17 mouse cellular contexts compared by ENCODE assay signal in the genomic region with DNA sequence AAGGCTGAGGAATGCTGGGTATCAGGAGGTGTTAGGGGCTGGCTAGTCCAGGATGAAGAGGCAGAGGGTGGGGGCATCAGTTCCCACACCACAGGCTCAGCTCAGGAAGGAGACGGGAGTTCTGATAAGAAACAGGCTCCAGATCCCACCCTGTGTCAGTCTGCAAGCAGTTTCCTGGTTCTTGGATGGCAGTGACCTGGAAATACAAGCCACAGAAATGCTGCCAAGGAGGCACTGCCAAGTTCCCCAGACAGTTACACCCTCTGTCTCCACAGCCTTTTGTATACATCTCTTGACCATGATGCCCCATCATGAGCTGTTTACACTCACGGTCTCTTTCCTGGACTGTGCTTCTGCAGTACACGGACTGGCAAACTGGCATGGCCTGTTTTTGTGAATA.
DNase-seq lines count a peak whose midpoint lies in the region; ATAC-seq lines count a peak whose summit lies in the region.
"Had no signal": no experiment of that assay in that cellular context is flagged by ENCODE, and none has a peak within 500 bp of the region (broad histone marks: within the 10 kb centered on the region; RNA-seq: fewer than 3 reads in every experiment).

No protein-coding gene starts in this region.

- H3K27ac ChIP-seq in hindbrain, embryonic 16.5 days (ENCODE audit: low read depth, low read length), result no peak overlapping the region
- no peak overlapping the region for H3K27ac ChIP-seq in hindbrain, embryonic 11.5 days (ENCODE audit: low read depth, low read length)
- H3K27ac ChIP-seq in lung, embryonic 15.5 days, result no peak overlapping the region
- peak overlapping the region; percentile 7; the same call in 1 of the 2 replicates for H3K27ac ChIP-seq in stomach, embryonic 14.5 days (ENCODE audit: low read length)
- H3K27ac ChIP-seq: forebrain, embryonic 13.5 days; heart, adult 2 months; kidney, postnatal 0 days had no signal

- no peaks in the 10 kb centered on the region for H3K9me3 ChIP-seq in hindbrain, embryonic 16.5 days (ENCODE audit: control insufficient read depth, low read length)
- no peaks in the 10 kb centered on the region for H3K9me3 ChIP-seq in hindbrain, embryonic 11.5 days (ENCODE audit: control insufficient read depth, low read length)
- H3K9me3 ChIP-seq in lung, embryonic 15.5 days, result no peaks in the 10 kb centered on the region
- no peaks in the 10 kb centered on the region for H3K9me3 ChIP-seq in stomach, embryonic 14.5 days (ENCODE audit: control insufficient read depth, low read depth, low read length)
- H3K9me3 ChIP-seq: forebrain, embryonic 13.5 days had no signal

- no peaks in the 10 kb centered on the region for H3K4me1 ChIP-seq in hindbrain, embryonic 16.5 days (ENCODE audit: control insufficient read depth, insufficient read depth, low read depth, low read length)
- H3K4me1 ChIP-seq in hindbrain, embryonic 11.5 days (replicated peaks; ENCODE audit: control insufficient read depth, insufficient read depth, low read length), result peaks cover 3% of the 10 kb centered on the region; the same call in 1 of the 2 replicates
- H3K4me1 ChIP-seq in lung, embryonic 15.5 days, result peaks cover 21% of the 10 kb centered on the region
- peaks cover 16% of the 10 kb centered on the region for H3K4me1 ChIP-seq in stomach, embryonic 14.5 days (ENCODE audit: control insufficient read depth, insufficient read depth, low read length)

- no peak for DNase-seq in hindbrain, embryonic 11.5 days (ENCODE audit: low spot score)
- DNase-seq in Muller cell, postnatal 12 days (ENCODE audit: inconsistent ontology term), result peak; percentile 62
- no peak for DNase-seq in right cerebral cortex, adult 2 months (ENCODE audit: low spot score in 2 of 2)
- no peak for DNase-seq in urinary bladder, postnatal 4 days (ENCODE audit: low spot score in 2 of 2)
- DNase-seq: adrenal gland, postnatal 36 days; cerebellum, adult 9-11 months; embryo, embryonic 11 days; heart, adult 2 months; heart, postnatal 14 days; thymus, postnatal 25 days had no signal

- 0 out of 2 replicates have a peak, but pooled peaks have one; percentile 34 for ATAC-seq in hindbrain, embryonic 16.5 days
- ATAC-seq in hindbrain, embryonic 11.5 days (ENCODE audit: low FRiP score), result no peak
- ATAC-seq in lung, embryonic 15.5 days (ENCODE audit: borderline replicate concordance, extremely low read depth, low FRiP score, low TSS enrichment), result peak; percentile 27; the same call in 1 of the 2 replicates
- no peak for ATAC-seq in stomach, embryonic 14.5 days (ENCODE audit: insufficient number of reproducible peaks, insufficient read depth, low FRiP score, low read depth)
- ATAC-seq: forebrain, embryonic 13.5 days had no signal

- H3K9ac ChIP-seq in hindbrain, embryonic 16.5 days (ENCODE audit: low read depth, low read length), result no peak overlapping the region
- no peak overlapping the region for H3K9ac ChIP-seq in hindbrain, embryonic 11.5 days (ENCODE audit: low read depth, low read length)
- no peak overlapping the region for H3K9ac ChIP-seq in lung, embryonic 15.5 days
- no peak overlapping the region for H3K9ac ChIP-seq in stomach, embryonic 14.5 days (replicated peaks; ENCODE audit: low read depth, low read length)
- H3K9ac ChIP-seq: forebrain, embryonic 13.5 days had no signal

- WGBS in hindbrain, embryonic 16.5 days, result 59% methylated on average over 3 of the region's 3 CpGs
- 63% methylated on average over 3 of the region's 3 CpGs for WGBS in hindbrain, embryonic 11.5 days
- WGBS in lung, embryonic 15.5 days, result 19% methylated on average over 3 of the region's 3 CpGs
- WGBS in stomach, embryonic 14.5 days, result 47% methylated on average over 3 of the region's 3 CpGs

- no peaks in the 10 kb centered on the region for H3K36me3 ChIP-seq in hindbrain, embryonic 16.5 days (ENCODE audit: control insufficient read depth, insufficient read depth, low read length)
- no peaks in the 10 kb centered on the region for H3K36me3 ChIP-seq in hindbrain, embryonic 11.5 days (ENCODE audit: control insufficient read depth, insufficient read depth, low read length)
- no peaks in the 10 kb centered on the region for H3K36me3 ChIP-seq in lung, embryonic 15.5 days
- no peaks in the 10 kb centered on the region for H3K36me3 ChIP-seq in stomach, embryonic 14.5 days (ENCODE audit: control insufficient read depth, insufficient read depth, low read length)

- peaks cover 11% of the 10 kb centered on the region for H3K27me3 ChIP-seq in hindbrain, embryonic 16.5 days (replicated peaks; ENCODE audit: control insufficient read depth, insufficient read depth, low read length)
- no peaks in the 10 kb centered on the region; the same call in 1 of the 2 replicates for H3K27me3 ChIP-seq in hindbrain, embryonic 11.5 days (ENCODE audit: control insufficient read depth, insufficient read depth, low read length)
- H3K27me3 ChIP-seq in lung, embryonic 15.5 days, result no peaks in the 10 kb centered on the region
- H3K27me3 ChIP-seq in stomach, embryonic 14.5 days (ENCODE audit: control insufficient read depth, insufficient read depth, low read length), result no peaks in the 10 kb centered on the region

- H3K4me3 ChIP-seq in hindbrain, embryonic 16.5 days (ENCODE audit: low read length), result no peak overlapping the region
- no peak overlapping the region for H3K4me3 ChIP-seq in hindbrain, embryonic 11.5 days (ENCODE audit: low read depth, low read length)
- H3K4me3 ChIP-seq in lung, embryonic 15.5 days, result no peak overlapping the region
- H3K4me3 ChIP-seq in stomach, embryonic 14.5 days (ENCODE audit: low read depth, low read length), result no peak overlapping the region
- H3K4me3 ChIP-seq: forebrain, embryonic 13.5 days; heart, adult 2 months; myocyte had no signal

- H3K4me2 ChIP-seq in hindbrain, embryonic 16.5 days (ENCODE audit: low read length), result no peak overlapping the region
- no peak overlapping the region for H3K4me2 ChIP-seq in hindbrain, embryonic 11.5 days (replicated peaks; ENCODE audit: low read depth, low read length)
- no peak overlapping the region for H3K4me2 ChIP-seq in lung, embryonic 15.5 days
- no peak overlapping the region for H3K4me2 ChIP-seq in stomach, embryonic 14.5 days (replicated peaks; ENCODE audit: low read depth, low read length)
- H3K4me2 ChIP-seq: forebrain, embryonic 13.5 days; midbrain, embryonic 11.5 days had no signal

Comparison
In these comparisons a context has a peak if more than half of its experiments do, and no peak if none do; other contexts are left out.
1. ATAC-seq: peak in hindbrain, embryonic 16.5 days (single experiment) and lung, embryonic 15.5 days (single experiment); none in hindbrain, embryonic 11.5 days (single experiment) and stomach, embryonic 14.5 days (single experiment).